Mouse (Mus musculus): ENCODE measurements around the gene Taf11.

Taf11 gene

GRCm38 (mm10) chr17:27909622-27910500 lies at the start of gene Taf11:
Gene Taf11 (minus strand): TSS chr17:27909844.
- peak; percentile 42 to 80 for DNase-seq (ENCODE audit: low spot score in 2 of 2)

DNA sequence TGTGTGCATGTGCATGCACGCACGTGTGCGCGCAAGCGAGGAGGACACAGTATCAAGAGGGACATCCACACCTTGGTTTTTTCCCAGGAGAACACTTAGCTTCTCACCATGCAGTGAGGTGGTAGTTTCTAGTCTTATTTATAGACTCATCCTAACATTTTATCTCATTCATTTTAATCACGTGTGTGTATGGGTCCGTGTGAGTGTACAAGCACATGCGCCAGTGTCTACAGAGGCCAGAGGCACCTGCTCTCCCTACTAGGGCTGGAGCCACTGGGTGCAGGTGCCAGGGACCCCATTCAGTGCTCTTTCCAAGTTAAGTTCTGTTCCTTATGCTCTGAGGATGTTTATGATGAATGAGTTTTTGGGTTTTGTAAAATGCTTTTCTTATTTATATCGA lies 48.0 kb upstream of the Taf11 start:
- DNase-seq (ENCODE audit: low spot score in 2 of 2) = no peak

GRCm38 (mm10) chr17:27954629-27955402 lies 45.2 kb upstream of the Taf11 start:
- DNase-seq (ENCODE audit: low spot score in 2 of 2) = no peak

DNA sequence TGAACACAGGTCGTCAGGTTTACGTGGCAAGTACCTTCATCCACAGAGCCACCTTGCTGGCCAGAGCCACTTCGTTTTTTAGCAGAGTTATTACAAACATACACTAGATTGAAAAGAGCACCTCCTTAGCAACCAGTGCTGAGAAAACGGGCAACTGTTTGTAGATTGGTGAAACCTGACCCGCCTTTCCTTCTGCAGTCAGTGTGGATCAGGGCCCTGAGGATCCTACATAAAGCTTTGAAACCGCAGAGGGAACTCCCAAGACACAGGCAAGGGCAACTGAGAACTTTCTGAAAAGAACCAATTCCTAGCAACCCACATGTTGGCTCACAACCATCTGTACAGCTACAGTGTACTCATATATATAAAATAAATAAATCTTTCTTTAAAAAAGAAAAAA lies 43.5 kb upstream of the Taf11 start:
- no peak for DNase-seq (ENCODE audit: low spot score in 2 of 2)

DNA sequence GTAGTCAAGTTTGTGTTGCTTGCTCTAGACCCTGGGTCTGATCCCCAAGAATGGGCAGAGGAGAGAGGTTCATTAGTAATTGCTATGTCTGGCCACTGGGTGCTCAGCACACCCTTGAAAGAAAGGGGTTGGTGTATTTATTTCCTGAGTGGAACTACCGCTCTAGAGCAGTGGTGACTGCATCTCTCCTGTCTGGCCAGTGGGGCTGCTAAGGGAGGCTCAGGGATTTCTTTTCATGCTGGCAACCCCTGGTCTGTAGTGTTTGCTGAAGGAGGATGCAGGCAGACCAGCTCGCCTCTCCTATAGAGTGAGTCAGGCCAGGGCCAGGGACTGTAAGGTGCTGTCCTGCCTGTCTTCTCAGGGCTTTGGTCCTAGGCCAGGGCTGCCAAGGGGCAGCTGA lies 37.5 kb upstream of the Taf11 start:
- no peak for DNase-seq (ENCODE audit: low spot score in 2 of 2)

DNA sequence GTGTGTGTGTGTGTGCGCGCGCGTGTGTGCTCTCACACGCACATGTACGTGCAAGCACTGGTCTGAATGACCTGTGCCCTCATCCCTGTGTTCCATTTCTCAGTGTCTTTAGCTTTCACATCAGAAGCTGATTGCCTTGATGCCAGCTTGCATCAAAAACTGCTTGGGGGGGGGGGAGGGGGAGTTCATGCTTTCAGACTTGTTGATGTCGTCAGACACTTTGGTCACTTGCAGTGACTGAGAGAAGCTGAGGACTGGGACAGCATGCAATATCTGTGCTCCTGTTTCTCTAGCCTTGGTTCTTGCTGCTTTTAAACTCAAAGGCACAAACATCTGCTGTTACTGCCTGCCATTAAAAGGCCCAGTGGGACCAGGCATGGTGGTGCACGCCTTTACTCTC lies 36.7 kb upstream of the Taf11 start:
- DNase-seq (ENCODE audit: low spot score in 2 of 2) = no peak

- DNase-seq (ENCODE audit: low spot score in 2 of 2) = no peak
Observed at GRCm38 (mm10) chr17:27945546-27946216, 36.0 kb upstream of the Taf11 start.

DNA sequence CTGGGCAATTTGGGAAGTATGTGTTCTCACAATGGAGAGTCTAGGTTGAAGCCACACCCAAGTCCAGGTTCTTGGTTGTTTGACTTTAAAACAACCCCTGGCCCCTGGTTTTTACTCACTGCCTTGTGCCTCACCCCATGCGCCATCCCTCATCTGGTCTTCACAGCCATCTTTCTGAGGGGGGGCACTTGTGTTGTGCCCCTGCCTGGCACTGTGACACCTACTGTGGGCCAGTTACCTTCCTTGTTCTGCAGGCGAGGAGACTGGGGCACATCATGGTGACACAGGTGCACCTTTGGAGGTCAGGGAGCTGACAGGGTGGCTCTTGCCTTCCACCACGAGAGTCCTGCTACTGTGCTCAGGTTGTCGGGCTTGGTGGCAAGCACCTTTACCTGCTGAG lies 32.5 kb upstream of the Taf11 start:
- DNase-seq (ENCODE audit: low spot score in 2 of 2) = no peak

DNA sequence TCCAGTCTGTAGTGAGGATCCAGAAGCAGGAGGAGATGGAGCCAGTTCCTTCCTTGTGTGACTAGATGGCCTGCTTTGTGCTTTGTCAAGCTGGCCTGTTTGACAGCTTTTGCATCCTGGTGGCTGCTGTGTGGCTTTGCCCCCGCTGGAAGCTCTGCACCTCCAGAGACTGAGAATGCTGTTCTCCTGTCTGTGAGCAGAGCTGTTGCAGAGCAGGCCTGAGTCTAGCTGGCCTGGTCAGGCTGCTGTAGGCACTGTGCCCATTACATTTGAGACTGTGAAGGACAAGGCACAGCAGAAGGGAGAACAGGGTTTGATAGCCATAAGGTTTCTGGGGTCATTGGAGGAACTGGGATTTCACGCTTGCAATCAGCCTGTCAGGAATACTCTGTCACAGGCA lies 32.1 kb upstream of the Taf11 start:
- DNase-seq (ENCODE audit: low spot score in 2 of 2) = no peak

GRCm38 (mm10) chr17:27941178-27941577 lies 31.5 kb upstream of the Taf11 start:
- no peak for DNase-seq (ENCODE audit: low spot score in 2 of 2)

DNA sequence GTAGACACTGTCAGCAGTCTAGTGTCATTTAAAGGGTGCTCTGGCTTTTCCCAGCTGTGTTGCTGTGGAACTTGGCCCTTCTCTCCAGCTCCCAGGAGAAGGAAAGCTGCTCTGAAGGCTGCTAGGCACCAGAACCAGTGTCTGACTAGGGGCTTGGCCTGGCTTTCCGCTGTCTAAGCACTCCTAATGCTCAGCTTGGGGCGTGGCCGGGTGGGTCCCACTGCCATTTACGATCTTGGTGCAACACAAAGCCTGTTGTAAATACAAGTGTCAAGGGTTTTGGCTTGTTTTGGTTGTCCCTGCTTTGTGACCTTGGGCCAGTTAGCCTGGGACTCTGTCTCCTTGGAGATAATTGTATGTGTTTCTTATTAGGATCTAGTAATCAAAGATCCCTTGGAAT lies 30.7 kb upstream of the Taf11 start:
- no peak for DNase-seq (ENCODE audit: low spot score in 2 of 2)

- DNase-seq (ENCODE audit: low spot score in 2 of 2) = no peak
Observed at GRCm38 (mm10) chr17:27939028-27939427, 29.4 kb upstream of the Taf11 start.

GRCm38 (mm10) chr17:27938121-27938754 lies 28.6 kb upstream of the Taf11 start:
- no peak for DNase-seq (ENCODE audit: low spot score in 2 of 2)

DNA sequence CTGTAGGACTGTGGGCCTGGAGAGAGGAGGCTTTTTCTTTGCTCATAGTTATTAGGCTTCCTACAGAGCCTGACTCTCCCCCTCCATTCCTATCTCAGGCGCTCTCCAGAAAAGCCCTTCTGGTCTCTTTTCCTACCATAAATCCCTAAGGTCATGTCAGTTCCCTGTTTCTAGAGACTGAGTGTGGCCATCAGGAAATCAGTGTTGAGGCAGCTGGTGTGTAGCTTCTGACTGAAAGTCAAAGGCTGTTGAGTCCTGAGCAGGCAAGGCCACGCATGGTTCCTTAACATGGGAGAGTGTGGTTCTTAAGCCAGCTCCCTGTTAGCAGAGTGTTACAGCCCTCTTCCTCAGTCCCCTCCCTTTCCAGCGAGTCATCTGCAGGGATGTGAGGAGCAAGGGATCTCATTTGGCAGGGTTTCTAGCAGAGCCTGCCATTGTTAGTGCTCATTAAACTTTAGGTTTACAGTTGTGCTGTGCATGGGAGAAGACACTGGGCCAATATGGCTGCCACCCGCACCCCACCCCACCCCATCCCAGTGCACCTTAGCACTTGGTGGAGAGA lies 27.5 kb upstream of the Taf11 start:
- DNase-seq (ENCODE audit: low spot score in 2 of 2) = no peak

DNA sequence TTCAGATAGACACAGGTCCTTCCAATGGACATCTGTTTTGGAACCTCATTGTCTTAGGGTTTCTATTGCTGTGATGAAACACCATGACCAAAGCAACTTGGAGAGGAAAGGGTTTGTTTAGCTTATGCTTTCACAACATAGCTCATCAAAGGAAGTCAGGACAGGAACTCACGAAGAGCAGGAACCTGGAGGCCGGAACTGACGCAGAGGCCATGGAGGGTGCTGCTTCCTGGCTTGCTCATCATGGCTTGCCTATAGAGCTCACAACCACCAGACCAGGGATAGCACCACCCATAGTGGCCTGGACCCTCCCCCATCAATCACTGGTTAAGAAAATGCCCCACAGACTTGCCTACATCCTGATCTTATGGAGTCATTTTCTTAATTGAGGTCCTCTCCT lies 25.4 kb upstream of the Taf11 start:
- DNase-seq (ENCODE audit: low spot score in 2 of 2) = no peak

- no peak for DNase-seq (ENCODE audit: low spot score in 2 of 2)
Observed at GRCm38 (mm10) chr17:27934136-27934910, 24.7 kb upstream of the Taf11 start.

GRCm38 (mm10) chr17:27931826-27932225 lies 22.2 kb upstream of the Taf11 start:
- DNase-seq (ENCODE audit: low spot score in 2 of 2) = no peak

- no peak for DNase-seq (ENCODE audit: low spot score in 2 of 2)
Observed at GRCm38 (mm10) chr17:27930291-27930690, 20.6 kb upstream of the Taf11 start.

- no peak for DNase-seq (ENCODE audit: low spot score in 2 of 2)
Observed at GRCm38 (mm10) chr17:27925504-27925903, 15.9 kb upstream of the Taf11 start.

GRCm38 (mm10) chr17:27925054-27925453 lies 15.4 kb upstream of the Taf11 start:
- no peak for DNase-seq (ENCODE audit: low spot score in 2 of 2)

- DNase-seq (ENCODE audit: low spot score in 2 of 2) = no peak
Observed at GRCm38 (mm10) chr17:27922174-27922712, 12.6 kb upstream of the Taf11 start.
